Mouse (Mus musculus): Measurements from ENCODE around the gene Cfap77. TPM values are rescaled to one million over a fixed set of nuclear protein-coding genes. Genes with fewer than 3 reads are reported as not detected.

Gene Cfap77
- polyA plus RNA-seq, 1 experiment from 2014 or later: 0.25 TPM

DNA sequence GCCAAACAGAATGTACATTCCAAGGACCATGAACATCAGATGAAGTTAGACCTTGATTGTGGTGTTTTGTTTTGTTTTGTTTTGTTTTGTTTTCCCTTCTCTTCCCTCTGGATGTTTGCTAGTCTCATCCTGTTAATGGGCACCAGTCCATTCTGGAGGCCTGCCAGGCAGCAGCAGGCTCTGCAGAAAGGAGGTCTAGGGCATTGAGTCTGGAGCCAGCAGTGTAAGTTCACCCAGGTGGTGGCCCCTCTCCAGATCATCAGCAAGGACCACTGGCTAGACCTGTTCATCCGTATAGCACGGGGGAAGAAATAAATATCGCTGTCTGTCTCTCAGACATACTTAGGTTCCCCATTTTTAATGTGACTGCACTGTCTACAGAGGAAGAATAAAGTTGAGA is 173.6 kb downstream of the Cfap77 start:
- H3K27ac ChIP-seq: no peak overlapping the region
- H3K36me3 ChIP-seq (ENCODE audit: poor library complexity, severe bottlenecking): peaks cover 57% of the 10 kb centered on the region
- no peak for ATAC-seq
- H3K4me1 ChIP-seq: peaks cover 10% of the 10 kb centered on the region; the same call in 1 of the 2 replicates
- WGBS: 90% methylated on average over 3 of the region's 3 CpGs
- H3K4me3 ChIP-seq: no peak overlapping the region
- no peaks in the 10 kb centered on the region for H3K27me3 ChIP-seq
- H3K9me3 ChIP-seq (replicated peaks): no peaks in the 10 kb centered on the region
- no peak overlapping the region for H3K4me2 ChIP-seq
- H3K9ac ChIP-seq: no peak overlapping the region

Other genes starting within 250 kb of the Cfap77 start
- 16.6 and 18.7 TPM in 2 replicates for gene Gtf3c4, start 214.7 kb downstream of the Cfap77 start, polyA plus RNA-seq (2015; fragmentation: Nextera tagmentation; extraction: Ambion mirVana)
- gene Ddx31, start 214.7 kb downstream of the Cfap77 start, polyA plus RNA-seq (2015; fragmentation: Nextera tagmentation; extraction: Ambion mirVana): 15.1 and 15.4 TPM in 2 replicates
- 1.3 and 4.4 TPM in 2 replicates for gene Barhl1, start 138.4 kb downstream of the Cfap77 start, polyA plus RNA-seq (2015; fragmentation: Nextera tagmentation; extraction: Ambion mirVana)
- 10.2 and 11.1 TPM in 2 replicates for gene Ttf1, start 5.2 kb upstream of the Cfap77 start, polyA plus RNA-seq (2015; fragmentation: Nextera tagmentation; extraction: Ambion mirVana)
- gene Setx, start 69.1 kb upstream of the Cfap77 start, polyA plus RNA-seq (2015; fragmentation: Nextera tagmentation; extraction: Ambion mirVana): 14.0 and 14.7 TPM in 2 replicates
- 6.2 and 8.4 TPM in 2 replicates for gene Ntng2, start 197.9 kb upstream of the Cfap77 start, polyA plus RNA-seq (2015; fragmentation: Nextera tagmentation; extraction: Ambion mirVana)